Mouse (Mus musculus) neural tube, embryonic 12.5 days (tissue): ENCODE data around the gene Zfp748. TPM values are rescaled to one million over a fixed set of nuclear protein-coding genes. Genes with fewer than 3 reads are reported as not detected.

Experiments
- polyA plus RNA-seq: library from polyadenylated mRNA; unstranded; fragments of >200 nt; fragmentation: Nextera tagmentation; extraction: Ambion mirVana; gene quantifications from 2 replicates; pipeline ENCODE4 v1.2.1, GENCODE M21; 2016

Zfp748 gene
- polyA plus RNA-seq, 1 experiment from 2014 or later: 16.6 TPM

Other genes with a start within 250 kb of the Zfp748 start
- gene Zfp457, start 247.3 kb downstream of the Zfp748 start, polyA plus RNA-seq: 0.68 and 0.91 TPM in 2 replicates
- 1.7 and 2.0 TPM in 2 replicates for gene Zfp595, start 221.3 kb downstream of the Zfp748 start, polyA plus RNA-seq
- not detected in 2 replicates for gene Gm28044, start 193.3 kb downstream of the Zfp748 start, polyA plus RNA-seq
- 0.66 and 0.93 TPM in 2 replicates for gene Zfp953, start 193.2 kb downstream of the Zfp748 start, polyA plus RNA-seq
- not detected in 2 replicates for gene Gm28041, start 178.1 kb downstream of the Zfp748 start, polyA plus RNA-seq
- gene Zfp456, start 178.0 kb downstream of the Zfp748 start, polyA plus RNA-seq: 0.82 and 1.1 TPM in 2 replicates
- 3.0 and 3.2 TPM in 2 replicates for gene Zfp429, start 154.0 kb downstream of the Zfp748 start, polyA plus RNA-seq
- gene Zfp459, start 132.4 kb downstream of the Zfp748 start, polyA plus RNA-seq: 0.52 TPM in 2 replicates
- gene Zfp874a, start 102.2 kb downstream of the Zfp748 start, polyA plus RNA-seq: 6.7 and 7.0 TPM in 2 replicates
- 2.2 TPM in 2 replicates for gene Zfp874b, start 69.6 kb downstream of the Zfp748 start, polyA plus RNA-seq
- 13.7 and 14.7 TPM in 2 replicates for gene Zfp58, start 53.3 kb downstream of the Zfp748 start, polyA plus RNA-seq
- gene Gm26965, start 27.7 kb downstream of the Zfp748 start, polyA plus RNA-seq: not detected in 2 replicates
- gene Zfp87, start 27.7 kb downstream of the Zfp748 start, polyA plus RNA-seq: 34.9 and 35.9 TPM in 2 replicates
- 3.8 and 4.2 TPM in 2 replicates for gene Zfp729b, start 55.9 kb upstream of the Zfp748 start, polyA plus RNA-seq
- 0.22 TPM in 1 of 2 replicates, not detected in the other for gene Gm49345, start 83.9 kb upstream of the Zfp748 start, polyA plus RNA-seq
- gene Zfp729a, start 84.0 kb upstream of the Zfp748 start, polyA plus RNA-seq: 2.3 and 2.9 TPM in 2 replicates
- gene Zfp738, start 133.2 kb upstream of the Zfp748 start, polyA plus RNA-seq: 16.2 and 17.1 TPM in 2 replicates
- 8.1 and 8.7 TPM in 2 replicates for gene Zfp65, start 175.3 kb upstream of the Zfp748 start, polyA plus RNA-seq
- 6.0 and 6.9 TPM in 2 replicates for gene Zfp85, start 201.4 kb upstream of the Zfp748 start, polyA plus RNA-seq
- gene Zfp493, start 225.9 kb upstream of the Zfp748 start, polyA plus RNA-seq: 1.8 and 2.9 TPM in 2 replicates